Mouse (Mus musculus) retina, postnatal 1 day (tissue): ENCODE results near the gene Myrip.

Source experiments
- DNase-seq: peaks from one replicate; pipeline ENCODE4 v3.0.0-alpha.2; 2012

Myrip gene

DNA sequence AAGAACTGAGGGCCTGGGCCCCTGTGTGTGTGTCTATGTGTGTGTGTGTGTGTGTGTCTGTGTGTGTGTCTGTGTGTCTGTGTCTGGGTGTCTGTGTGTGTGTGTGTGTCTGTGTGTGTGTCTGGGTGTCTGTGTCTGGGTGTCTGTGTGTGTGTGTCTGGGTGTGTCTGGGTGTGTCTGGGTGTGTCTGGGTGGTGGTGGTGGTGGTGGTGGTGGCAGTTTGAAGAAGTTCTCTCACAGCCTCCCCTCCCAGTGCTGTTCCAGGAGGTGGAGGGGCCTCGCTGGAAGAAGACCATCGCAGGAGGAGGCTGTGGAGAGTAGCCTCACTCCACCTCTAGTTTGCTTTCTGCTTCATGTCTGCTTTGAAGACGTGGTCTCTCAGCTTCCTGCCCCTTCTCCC lies 180.3 kb downstream of the Myrip start:
- DNase-seq = no peak

DNA sequence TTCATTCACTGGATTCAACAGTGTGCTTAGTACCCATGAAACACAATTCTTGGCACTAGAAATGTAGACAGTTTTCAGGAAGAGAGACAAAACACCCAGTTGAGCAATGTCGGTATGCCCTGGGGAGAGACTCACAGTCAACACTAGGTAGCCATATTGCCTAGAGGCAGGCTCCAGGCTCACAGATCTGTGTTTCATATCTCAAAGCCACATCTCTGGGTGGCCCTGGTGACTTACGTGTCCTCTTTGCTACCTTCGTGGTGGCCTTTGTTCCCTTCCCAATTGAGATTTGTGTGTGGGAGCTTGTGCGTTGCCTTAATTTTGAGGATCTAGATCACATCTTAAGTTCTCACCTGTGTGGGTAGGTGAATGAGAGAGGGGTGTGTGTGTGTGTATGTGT lies 181.1 kb downstream of the Myrip start:
- DNase-seq = no peak

DNA sequence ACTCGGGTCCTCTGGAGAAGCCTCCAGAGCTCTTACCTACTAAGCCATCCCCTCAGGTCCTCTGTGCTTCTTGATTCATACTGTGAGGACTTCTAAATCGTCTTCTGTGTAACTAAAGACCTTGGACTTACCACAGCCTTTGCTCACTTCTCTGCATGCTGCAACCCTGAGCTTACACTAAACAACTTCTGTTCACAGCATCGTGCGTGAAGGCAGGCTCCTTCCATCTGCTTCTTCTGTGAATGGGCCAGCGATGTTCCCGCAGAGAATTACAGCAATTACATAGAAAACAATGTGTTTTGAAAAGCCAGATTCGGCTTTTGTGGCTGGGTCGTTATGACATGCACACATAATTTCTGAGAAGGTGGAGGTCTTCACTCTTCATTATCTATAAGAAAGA lies 181.8 kb downstream of the Myrip start:
- DNase-seq = no peak

DNA sequence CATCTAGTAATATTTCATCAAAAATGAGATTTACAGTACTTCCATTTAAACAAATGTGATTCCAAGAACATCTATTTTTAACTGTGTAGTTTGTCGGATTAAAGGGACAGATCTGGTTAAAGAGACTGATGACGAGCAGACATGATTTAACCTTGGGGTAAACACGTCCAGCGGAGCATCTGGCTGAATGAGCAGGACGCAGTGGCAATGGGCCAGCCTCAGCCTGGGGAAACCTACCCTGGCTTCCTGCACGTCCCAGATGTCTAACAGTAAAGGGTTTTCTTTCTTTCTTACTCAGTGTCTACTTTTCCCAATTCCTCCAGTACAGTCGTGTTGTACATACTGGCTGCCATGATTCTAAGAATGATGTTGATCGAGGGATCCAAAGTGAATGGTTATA lies 185.8 kb downstream of the Myrip start:
- no peak for DNase-seq

DNA sequence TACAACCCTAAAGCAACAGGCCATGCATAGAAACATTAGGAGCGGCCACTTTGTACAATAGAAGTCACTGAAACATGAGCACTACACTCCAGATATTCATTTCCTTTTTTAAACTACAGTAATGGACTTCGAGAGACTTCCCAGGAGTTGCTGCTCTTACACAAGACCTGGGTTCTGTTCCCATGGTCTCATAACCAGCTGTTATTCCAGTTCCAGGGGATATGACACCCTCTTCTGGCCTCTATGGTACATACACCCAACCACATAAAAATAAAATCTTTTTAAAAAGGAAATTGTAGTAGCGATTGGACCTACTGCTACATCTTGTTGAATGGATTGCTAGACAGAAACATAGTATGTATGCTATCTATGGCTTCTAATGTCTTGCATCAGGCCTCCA lies 190.2 kb downstream of the Myrip start:
- no peak for DNase-seq

DNA sequence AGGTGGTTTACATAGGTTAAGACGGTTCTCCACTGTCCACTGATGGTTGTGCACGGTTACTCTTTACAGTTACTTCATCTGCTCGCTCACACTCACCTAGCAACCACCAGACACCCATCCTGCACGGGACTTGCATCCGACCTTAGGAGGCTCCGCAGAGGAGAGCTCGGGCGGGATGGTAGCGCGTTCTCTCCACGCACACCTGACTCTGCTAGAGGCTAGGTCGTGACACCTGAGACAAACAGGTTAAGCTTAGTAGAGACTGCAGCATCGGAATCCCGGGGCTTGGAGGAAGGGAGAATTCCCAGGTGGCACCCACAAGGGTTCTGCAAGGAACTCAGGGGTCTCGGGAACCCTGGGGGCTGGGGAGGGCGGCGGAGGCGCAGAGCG lies 190.7 kb downstream of the Myrip start, which contains the start of gene Eif1b:
Eif1b (plus strand) TSS at position 223 of the 390 bp plus-strand sequence.
- DNase-seq = no peak

DNA sequence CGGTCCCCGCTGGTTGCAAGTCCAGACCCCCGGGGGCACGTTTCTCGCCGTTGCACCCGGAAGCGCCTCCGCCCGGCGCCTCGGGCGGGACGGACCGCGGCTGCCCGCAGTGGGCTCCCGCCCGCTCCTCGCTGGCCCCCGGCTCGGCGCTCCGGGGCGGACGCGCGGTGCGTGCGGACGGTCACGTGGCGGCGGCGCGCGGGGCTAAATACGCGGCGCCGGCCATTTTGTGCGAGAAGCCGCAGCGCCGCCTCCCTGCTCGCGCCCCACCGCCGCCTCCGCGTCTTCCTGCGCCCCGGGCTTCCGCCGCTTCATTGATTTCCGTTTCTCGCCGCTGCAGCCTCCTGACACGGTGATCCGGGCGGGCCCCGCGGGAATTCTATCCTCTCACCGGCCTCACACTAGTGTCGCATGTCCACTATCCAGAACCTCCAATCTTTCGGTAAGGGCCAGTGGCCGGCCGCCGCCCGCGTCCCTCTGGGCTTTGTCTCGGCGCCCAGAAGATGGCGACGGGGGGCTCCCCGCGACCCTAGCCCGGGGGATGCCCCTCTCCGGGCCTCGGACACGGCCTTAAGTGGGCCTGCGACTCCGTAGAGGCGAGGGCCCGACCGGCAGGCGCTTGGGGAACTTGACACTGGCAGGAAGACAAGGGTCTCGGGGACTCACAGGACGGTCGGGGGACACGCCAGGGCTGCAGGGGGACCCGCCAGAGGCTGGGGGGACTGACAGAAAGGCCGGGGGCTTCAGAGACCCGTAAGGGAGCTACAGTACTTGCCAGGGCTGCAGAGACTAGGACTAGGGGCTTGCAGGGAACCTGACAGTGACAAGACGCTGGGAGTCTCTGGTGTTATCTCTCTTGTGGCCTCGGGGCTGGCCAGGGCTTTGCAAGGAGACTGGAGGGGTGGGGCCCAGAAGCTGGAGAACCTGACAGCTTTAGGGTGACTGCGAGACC lies 191.4 kb downstream of the Myrip start:
- peak; percentile 91 for DNase-seq

DNA sequence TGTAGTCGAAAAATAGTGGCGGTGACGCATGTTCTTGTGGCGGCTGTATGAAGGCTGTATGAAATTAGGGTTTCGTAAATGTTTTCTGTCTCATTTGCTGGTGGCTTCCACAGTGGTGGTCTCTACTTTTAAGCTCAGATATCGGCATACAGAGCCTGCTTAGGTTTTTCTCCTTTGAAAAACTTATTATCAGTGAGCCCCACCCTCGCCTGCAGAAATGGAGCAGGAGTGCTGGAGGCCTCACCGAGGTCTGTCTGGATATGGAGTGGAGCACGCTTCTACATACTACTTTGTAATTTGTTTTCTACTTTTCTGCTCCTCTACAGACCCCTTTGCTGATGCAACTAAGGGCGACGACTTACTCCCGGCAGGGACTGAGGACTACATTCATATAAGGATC lies 192.5 kb downstream of the Myrip start:
- no peak for DNase-seq

DNA sequence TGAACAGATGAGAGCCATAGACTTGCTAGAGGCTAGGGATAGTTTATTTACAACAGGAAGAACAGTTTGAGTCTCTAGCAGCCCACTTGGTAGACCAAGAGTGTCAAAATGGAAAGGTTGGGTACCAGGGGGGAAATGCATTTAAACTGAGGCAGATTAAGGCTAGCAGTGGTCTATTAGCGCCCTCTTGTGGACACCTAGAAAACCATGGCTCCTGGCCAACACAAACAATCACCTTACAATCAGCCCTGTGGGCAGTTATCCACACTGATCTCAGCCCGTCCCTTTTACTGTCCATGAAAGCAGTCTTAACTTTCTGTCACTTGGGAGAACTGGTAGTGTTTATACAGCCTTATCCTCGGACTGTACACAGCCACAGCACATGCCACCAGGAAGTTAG lies 195.4 kb downstream of the Myrip start:
- peak; percentile 87 for DNase-seq

DNA sequence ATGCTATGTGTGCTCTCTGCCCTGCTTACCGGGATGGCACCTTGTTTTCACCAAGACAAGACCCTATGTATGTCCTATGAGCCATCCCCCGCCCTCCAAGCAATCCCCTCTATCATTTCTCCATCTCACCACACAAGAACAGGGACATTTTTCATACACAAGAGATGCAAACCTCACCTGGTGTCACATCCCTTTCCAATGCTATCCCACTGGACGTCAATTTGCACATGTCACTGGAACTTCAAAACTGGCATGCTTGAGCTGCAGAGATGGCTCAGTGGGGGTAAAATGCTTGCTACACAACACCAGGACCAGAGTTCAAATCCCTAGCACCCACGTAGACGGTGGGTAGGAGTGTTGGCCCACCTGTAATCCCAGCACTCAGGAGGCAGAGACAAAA lies 196.7 kb downstream of the Myrip start:
- no peak for DNase-seq

DNA sequence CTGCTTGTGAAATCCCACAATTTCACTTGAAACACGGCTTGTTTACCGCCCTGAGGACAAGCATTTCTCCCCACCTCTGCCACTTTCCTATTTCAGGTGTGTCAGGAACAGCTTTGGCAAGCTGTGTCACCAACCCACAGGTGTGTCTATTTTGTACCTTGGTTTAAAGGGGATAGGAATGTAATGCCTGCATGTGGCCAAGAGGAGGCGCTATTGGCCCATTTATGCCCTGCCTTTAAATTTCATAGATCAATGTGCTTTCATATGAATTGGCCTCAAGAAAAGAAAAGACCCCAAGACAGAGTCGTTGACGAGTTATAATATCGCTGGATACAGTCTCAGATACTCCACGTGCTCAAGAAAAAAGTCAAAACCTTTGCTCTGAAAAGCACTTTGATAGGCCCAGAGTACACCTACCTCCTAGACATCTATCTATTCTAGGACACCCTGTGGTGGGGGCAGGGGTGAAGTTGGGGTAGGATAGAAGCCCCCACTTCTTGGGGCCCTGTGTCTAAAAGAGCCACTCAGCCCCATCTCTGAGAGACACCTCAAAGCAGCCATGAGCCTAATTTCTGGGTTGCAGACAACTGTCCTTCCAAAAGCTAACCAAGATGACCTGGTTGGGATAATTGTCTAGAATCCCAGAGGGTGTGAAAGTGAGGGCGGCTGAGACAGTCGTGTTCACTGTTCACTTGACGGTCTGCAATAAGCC lies 200.0 kb downstream of the Myrip start:
- DNase-seq = peak; percentile 30

DNA sequence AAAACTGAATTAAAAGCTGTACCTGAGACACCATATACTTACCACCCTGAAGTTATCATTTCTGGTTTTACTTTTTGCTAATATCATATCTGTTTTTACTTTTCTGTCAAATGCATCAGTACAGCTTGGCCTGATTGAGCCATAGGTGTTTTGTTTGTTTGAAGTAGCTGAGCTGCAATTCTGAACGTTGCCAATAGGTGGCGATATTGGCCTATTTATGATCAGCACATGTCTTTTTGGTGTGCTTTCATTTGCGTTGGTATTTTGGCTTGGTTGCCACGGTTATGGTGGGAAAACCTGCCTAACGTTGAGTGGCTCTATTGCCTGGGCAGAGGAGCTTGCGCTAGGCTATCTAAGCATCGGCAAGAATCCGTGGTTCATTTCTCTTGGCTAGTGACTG lies 200.7 kb downstream of the Myrip start:
- DNase-seq = peak; percentile 89

DNA sequence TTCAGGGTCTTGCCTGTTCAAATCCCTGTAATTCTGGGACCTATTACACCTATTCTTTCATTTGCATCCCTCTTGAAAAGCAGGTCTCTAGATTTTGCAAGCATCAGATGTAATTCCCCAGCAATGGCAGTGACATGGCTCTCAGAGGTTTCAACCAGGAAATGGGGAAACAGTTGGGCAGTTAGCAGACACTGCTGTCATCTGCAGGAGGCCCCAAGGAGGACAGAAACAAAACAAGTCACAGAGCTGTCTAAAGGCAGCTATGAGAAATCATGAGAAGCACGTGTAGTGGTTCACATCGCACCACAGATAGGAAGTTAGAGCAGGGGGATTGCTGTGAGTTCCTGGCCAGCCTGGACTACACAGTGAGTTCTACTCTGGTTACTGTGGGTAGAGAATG lies 203.1 kb downstream of the Myrip start:
- no peak for DNase-seq

DNA sequence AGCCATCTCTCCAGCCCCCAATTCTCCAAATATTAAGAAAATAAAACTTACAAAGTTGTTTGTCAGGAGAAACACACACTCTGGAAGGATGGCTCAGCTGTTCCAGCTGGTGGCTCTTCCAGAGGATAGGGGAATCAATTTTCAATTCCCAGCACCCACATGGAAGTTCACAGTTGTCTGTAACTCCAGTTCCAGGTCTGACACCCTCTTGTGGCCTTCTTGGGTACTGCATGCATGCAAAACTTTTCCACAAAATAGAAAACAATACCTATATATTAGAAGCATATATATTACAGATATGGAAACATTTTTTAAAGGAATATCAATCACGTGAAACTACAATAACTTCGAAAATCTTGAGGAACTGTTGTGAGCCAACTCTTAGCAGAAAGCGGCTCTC lies 210.5 kb downstream of the Myrip start:
- peak; percentile 44 for DNase-seq

DNA sequence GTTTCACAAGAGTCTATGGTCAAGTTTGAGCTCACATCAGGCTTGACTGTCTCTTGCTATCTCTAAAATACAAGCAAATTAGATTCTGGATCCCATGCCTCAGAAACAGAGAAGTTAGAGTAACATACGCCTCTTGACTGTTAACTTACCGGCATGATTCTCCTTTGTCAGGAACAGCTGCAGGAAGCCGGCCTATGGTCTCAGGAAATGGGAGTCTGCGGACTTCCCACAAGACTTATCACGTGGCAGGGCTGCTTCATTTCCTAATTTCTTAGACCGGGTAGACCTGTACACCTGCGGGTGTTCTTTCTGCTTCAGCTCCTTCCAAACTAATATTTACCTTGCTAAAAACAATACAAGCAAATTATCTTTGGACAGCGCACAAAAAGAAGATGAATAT lies 215.4 kb downstream of the Myrip start:
- no peak for DNase-seq

DNA sequence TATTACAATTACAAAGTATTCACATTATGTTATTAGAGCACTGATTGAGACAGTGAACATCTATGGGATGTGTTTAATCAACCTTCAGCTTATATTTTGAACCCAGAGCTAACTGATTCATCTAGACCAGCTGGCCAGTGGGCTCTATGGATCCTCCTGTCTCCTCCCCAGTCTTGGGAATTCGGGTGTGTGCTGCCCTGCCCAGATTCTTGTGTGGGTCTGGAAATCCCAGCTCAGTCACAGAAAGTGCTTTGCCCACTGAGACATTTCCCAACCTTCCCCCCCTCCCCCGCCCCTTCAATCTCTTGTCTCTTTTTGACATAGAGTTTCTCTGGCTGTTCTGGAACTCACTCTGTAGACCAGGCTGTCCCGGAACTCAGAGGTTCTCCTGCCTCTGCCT lies 217.6 kb downstream of the Myrip start:
- no peak for DNase-seq

DNA sequence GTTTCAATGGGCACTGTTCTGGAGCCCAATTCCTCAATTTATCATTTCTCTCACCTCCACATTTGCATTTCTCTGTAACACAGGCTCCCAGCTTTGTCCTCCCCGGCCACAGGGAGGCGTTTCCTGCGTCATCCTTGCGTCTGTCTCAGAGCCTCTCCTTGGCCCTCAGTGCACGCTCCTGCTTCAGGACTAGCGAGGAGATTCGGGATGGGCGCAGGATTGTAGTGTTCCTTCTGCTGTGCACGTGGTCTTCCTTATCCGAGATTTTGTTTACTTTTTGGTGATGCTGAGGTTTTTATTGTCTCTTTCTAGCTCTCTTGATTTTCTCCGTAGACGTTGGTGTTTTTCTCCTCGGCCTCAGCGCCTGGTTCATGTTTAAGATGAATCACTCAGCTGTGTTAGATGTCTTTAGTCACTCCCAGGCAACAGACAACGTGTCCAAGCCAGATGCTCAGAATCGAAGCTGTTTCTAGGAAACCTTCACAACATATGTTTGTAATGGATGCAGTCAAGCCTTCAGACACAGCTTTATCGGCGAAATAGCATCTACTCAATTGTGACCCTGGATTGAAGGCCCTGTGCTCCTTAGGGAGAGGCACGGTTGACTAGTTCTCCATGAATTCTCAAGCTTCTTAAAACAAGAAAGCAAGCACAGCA lies 218.3 kb downstream of the Myrip start:
- DNase-seq = no peak

DNA sequence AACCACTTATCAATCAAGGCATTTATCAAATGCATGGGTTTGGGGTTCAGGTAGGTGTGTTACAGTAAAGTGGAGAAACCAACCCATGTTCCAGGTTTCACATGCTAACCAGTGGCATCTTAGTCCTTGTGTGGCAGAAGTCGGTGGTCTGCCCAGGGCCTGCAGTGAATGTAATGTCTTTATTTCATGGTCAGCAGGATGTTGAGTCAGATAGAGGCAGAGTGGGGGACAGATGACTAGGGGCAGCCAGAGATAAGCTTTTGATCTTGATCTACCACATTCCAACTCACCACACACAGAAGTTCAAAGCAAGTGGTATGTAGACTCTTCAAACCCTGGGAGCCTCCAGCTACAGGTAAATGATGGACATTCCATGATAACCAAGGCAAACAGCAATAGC lies 219.8 kb downstream of the Myrip start:
- no peak for DNase-seq
